Mouse (Mus musculus) stomach, postnatal 0 days (tissue): ENCODE measurements at regions not wholly inside any gene's neighbourhood (a gene's known extent, or its start where the extent isn't known, plus 50 kb on each side); places are given as distances from the start of the nearest gene placed in this dataset.

Experiments
- CTCF ChIP-seq: IDR thresholded peaks from 2 replicates; pipeline ENCODE4 v1.5.1; 2016; ENCODE audit warnings: antibody characterized with exemption, low read depth, mild to moderate bottlenecking, moderate library complexity
- EP300 ChIP-seq: optimal IDR thresholded peaks from 2 replicates; pipeline ENCODE3; 2016; ENCODE audit warnings: antibody characterized with exemption

GRCm38 (mm10) chr7:115131970-115132551 lies 388.6 kb downstream of the Insc start:
- TF ChIP-seq CTCF (no peak), EP300 (no peak)
